Mouse (Mus musculus): Measurements from ENCODE around the gene Tssk4.

The Tssk4 gene

DNA sequence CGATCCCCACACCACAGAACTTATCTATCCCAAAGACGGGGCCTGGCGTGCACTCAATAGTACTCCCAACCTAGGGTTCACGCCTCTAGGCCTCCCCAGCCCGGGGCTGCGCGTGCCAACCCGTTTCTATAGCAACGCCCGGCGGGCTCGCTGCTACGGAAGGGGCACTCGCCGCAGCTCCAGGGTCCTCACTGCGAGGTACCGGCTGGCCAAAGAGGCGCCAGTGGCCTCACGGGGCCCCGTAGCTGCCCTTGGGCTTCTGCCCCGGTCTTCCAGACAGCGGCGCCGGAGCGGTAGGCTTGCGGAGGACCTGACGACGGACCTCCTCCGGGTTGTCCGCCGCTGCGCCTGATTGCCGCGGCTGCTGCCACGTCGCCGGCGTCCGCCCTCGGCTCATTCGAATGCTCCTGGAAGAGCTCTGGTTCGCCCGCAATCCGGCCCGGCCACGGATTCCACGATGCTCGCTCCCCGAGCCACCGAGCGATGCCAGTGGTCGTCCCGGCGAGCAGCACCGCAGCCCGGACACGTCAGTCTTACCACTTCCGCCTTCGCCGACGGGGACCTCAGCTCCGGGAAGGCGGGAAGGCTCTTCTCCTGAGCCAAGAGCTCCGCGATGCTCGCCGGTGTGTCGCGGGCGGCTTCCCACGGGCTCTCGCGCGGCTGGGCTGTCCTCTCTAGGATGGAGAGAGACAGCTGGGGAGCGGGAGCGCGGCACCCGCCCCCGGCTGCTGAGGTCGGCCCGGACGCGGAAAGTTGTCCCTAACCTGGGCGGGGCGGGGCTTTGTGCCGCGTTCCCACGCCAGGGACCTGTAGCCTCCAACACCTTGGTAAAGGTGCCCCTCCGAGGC, 6.7 kb upstream of the Tssk4 start, which contains the start of gene Tm9sf1:
TSS of gene Tm9sf1 (minus strand) at position 747 of the 848 bp plus-strand sequence.
- DNase-seq = peak; percentile 89

DNA sequence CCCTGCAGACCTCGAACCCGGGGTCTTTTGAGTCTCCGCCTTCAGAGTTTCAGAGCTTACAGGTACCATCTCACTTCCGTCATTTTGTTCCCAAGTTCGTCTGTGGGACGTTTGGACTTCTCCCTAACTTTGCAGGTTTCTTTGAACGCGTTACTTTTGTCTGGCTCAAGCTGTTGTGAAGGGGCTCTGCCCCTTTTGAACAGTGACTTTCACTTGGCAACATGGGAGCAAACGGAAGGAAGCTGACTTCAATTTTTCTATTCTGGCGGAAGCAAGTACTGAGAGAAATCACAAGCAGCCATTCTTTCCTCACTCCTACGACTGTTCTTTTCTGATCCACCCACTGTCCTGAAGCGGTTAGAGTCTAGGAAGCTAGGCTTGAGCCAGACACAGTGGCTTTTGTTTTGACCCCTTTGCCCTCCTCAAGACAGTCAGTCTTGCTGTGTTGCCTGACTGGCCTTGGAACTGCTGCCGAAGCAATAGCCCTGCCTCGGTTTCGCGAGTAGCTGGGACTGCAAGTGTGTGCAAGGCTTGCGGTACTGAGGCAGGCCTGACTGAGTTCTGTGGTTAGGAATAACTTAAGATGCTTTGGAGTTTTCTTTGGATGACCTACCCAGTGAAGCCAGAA, 5.6 kb upstream of the Tssk4 start:
- no peak for DNase-seq

DNA sequence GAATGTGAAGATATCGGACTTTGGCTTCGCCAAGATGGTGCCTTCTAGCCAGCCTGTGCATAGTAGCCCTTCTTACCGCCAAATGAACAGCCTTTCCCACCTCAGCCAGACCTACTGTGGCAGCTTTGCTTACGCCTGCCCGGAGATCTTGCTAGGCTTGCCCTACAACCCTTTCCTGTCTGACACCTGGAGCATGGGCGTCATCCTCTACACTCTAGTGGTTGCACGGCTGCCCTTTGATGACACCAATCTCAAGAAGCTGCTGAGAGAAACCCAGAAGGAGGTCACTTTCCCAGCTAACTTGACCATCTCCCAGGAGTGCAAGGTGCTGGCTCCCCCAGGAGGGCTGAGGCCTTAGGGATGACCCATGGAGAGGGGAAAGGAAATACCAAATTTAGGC, 1.5 kb downstream of the Tssk4 start:
- no peak for DNase-seq

DNA sequence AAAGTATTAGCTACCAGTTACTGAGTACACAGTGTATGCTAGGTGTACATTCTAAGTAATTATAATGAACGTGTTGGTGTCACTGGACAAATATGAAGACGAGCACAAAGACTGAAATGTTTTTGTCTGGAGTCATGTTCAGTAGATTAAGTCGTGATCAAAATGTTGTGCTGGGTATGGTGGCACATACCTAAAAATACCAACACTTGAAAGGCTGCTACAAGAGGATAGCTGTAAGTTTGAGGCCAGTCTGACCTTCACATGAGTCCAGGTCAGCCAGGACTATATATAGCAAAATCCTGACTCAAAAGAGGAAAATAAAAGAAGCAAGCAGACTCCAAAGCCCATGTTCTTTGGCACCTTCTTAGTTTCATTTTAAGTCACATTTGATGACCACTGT, 7.0 kb downstream of the Tssk4 start:
- DNase-seq = no peak

DNA sequence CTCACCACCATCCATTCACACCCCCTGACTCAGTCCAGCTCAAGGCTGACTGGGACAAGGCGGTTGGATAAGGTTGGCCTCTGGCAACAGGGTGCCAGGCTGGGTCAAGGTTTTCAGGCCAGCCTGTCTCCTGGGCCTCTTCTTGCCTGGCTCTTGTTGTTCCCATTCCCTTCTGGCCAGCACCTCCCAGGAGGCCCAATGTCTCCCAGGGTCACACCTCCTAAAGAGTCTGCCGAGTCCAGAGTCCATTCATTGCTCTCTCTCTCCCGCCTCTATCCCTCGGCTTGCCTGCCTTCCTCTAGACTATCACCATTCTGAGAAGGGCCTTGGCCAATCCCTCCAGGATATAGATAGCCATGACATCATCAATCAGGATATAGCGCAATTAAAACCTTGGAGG, 8.0 kb downstream of the Tssk4 start:
- no peak for DNase-seq

DNA sequence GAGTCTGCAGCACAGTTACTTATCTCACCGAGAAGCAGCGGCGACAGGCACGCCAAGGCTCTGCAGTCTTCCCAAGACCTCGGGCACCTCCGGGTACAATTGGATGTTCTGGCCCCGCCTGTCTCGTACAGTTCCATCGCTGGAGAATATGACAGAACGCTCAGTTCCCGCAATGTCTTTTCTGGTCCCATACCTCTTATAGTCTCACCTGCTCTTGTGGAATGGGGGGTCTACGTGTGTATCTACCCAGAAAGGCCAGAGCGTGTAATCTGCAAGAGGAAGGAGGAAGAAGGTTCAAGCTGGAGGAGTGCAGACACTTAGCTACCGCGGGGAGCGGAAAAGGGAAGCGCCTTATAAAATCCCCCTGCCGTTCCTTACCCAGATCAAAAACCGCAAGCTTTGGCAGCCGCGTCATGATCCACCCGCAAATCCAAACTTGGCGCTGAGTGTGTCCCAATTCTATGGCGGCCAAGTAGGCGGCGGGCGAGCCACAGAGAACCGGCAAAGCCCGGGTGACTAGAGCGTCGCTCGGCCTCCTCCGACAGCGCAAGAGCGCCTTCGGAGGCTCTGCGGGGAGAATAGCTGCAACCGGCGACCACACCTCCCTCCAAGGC, 10.1 kb downstream of the Tssk4 start, which contains the start of gene Mdp1:
TSS of gene Mdp1 (minus strand) at position 549 of the 614 bp plus-strand sequence.
- peak; percentile 78 for DNase-seq

DNA sequence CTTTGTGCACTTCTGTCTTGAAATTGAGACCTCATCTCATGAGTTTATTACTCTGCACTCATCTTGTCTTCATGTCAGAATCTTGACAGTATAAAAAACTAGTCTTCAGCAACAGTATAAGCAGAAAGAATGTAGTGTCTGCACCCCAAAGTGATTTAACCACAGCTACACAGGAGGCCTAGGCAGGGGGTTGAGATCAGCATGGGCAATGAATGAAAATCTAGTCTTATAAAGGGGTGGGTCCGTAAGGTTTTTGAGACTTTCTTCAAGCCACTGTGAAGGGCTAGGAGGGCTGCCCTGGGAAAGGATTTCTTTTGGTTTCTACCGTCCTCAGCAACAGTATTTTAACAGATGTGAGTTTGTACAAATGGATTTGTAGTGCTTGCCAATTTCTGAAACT, 10.7 kb downstream of the Tssk4 start:
- DNase-seq = no peak

DNA sequence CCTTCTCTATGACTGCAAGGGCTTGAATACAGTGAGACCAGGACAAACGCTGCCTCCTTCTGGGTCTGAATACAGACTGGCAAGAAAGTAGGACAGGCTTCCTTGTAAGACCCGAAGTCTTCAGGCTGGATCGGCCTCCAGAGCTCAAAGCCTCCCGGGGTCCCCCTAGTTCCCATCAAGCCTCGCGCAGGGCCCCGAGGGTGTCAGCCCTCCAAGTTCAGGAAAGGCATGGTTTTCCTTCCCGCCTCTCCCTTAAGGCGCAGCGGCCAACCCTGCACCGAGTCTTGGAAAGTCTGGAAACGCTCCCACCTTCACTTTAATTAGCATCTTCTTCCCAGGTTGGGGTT, 21.5 kb downstream of the Tssk4 start:
- DNase-seq = no peak

DNA sequence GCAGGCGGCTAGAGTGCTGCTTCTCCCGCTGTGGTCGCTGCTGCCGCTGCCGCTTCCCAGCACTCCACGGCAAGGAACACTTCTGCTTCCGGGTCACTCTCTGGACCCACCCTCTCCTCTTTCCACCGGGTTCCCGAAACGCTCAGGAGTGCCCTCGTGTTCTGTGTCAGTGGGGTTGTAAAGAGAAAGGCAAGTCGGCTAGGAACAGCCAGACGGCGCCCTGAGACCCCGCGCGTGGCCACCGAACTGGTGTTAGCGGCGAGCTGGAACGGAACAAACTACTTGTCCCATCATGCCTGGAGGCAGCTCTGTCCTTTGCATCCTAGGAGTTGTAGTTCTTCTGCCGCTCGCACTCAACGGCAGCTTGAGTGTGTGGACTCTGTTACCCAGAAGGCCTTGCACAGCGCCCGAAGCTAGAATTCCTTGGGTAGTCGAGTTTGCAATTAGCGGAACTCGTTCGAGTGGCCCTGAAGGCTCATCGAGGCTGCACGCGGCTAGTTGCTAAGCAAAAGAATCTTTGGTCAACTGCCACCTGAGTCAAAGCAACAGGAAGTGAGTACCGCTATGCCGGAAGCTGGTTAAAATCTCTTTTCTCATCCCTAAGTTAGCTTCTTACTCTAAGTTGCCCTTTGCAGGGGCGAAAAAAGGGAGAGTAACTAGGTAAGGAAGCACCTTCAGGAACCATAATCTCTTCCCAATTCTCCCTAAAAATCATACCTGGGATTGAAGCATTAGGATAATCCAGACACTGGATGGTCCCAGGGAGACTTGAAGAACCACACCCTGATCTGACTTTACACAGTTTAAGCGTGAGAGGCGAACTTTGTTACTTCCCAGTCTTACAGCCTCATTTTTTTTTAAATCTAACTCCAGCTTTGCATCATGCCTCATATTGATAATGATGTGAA, 22.1 kb downstream of the Tssk4 start, which contains the start of the genes Gmpr2 and Nedd8:
TSS of gene Gmpr2 (plus strand) at position 109 of the 908 bp plus-strand sequence.
TSS of gene Nedd8 (minus strand) at position 292 of the 908 bp plus-strand sequence.
- peak; percentile 93 for DNase-seq

DNA sequence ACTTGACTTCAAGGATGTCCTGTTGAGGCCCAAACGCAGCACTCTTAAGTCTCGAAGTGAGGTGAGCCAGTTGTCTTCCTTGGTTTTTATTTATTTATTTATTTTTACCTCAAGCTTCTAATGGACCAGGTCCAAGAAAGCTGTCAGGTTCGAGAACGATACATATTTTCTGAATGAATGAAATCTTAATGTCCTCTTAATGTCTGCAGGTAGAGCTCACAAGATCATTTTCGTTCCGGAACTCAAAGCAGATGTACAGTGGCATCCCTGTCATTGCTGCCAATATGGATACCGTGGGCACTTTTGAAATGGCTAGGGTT, 22.7 kb downstream of the Tssk4 start:
- no peak for DNase-seq

DNA sequence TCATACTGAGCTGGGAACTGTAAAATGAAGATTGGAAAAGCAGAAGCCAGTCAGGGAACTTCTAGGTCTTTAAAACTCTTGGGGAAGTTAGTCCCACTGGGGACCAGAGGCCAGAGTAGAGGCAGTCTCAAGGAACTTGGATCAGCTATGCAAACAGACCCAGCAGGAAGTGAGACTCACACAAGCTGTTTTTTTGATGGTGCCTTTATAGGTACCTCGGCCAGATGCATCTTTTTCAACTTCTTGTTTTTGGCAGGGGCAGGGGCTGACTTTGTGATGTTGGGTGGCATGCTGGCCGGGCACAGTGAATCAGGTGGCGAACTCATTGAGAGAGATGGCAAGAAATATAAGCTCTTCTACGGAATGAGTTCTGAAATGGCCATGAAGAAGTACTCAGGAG, 27.6 kb downstream of the Tssk4 start:
- no peak for DNase-seq

DNA sequence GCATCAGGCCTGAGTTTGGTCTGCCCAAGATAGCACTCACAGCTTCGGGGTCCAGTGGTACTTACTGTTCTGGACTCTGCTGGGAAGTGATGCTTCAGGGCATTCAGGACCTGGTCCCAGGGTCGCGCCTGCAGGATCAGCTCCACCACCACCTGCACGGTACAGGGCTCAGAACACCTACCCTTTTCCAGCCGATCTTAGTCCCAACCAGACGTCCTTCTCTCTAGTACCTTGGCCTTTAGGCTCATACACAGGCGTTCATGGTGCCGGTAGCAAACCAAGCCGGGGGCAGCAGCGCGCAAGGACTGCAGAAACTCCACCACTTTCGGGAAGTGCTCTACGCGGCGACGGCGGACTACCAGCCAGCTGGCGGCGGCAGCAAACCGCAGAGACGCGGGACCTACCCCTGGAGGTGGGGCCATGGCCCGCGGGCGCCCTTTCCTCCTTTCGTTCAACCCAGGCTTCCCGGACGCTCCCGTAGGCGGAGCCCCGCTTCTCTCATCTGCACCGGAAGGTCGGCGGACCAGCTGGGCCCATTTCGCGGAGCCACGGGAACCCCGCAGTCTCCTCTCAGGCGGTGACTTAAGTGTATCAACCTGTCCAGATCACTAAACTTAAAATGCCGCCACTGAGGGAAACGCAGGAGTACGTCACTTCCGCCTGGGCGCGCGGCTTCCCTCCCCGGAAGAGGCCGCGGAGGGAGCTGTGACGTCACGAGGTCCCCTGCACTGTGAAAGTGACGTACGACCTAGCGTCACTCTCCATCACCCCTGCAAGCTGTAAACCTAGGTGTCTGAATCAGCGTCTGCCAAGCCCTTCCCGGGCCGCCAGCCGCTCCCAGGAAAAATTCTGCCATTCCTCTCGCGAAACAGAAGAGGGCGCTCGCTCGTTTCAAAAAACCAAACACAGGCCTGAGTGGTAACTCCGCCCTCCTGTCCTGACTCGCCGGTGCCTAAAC, 31.5 kb downstream of the Tssk4 start, which contains the start of gene Tinf2:
TSS of gene Tinf2 (minus strand) at position 661 of the 958 bp plus-strand sequence.
- DNase-seq = peak; percentile 98

DNA sequence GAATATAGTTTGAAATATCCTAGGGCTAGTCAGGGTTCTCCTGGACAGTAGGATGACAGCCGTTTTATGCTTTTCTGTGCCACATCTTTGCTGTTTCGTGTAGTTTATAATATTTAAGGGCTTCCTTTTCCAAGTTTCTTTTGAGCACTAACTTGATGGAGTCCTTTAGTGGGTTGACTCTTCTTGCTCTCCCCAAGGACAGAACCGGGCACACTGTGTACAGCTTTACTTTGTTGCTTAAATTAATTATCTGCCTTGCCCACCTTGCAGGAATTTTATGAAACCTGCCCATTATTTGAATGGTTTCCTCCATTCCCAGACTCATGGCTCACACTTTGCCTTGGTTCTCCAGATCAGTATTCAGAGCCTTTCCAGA, 32.1 kb downstream of the Tssk4 start:
- no peak for DNase-seq

DNA sequence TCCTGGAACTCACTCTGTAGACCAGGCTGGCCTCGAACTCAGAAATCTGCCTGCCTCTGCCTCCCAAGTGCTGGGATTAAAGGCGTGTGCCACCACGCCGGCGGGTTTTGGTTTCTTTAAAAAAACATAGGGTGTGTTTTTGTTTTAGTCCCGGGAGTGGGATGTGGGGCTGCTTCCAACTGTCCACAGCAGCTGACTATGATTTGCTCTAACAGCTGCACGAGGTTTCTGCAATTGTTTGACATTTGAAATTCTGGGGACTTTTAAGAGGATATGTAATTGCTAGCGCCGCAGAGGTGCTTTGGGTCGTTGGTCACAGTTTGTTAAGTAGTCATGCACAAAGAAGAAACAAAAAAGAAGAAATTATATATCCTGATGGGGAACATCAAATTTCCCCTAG, 39.4 kb downstream of the Tssk4 start:
- DNase-seq = no peak

DNA sequence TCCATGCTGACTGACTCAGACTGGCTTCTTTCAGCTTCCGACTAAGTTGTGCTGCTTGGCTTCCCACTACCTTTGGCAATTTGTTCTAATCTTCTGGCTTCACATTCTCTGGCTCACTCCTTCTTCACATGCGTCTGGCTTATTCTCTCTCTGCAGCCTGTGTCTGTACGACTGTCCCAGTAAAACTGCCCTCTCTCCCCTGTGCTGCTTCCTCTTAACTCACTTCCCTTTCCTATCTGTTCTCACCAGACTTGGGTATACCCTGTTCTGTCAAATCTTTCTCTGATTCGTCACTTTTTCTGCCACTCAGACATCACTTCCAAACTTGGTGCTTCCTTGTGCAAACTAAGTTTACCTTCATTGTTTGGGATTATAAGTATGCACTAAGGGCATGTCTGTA, 47.2 kb downstream of the Tssk4 start:
- DNase-seq = no peak

DNA sequence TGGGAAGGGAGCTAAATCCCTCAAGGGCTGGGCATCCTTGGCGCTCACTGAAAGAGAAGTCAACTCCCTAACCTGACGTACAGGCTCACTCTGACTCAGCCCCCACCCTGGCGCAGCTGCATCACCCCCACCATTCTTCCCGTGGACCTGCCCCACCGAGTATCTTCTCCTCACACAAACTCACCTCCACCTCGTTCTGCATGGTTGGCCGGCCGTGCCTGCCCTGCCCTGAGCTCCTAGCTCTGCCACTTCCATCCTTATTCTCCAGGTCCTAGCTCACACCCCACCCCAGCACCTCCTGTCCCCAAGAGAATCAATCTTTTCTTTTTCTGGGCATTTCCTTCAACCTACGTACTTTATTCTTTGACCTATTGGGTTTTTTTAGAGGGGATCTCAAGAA, 51.1 kb downstream of the Tssk4 start:
- no peak for DNase-seq
